Mouse (Mus musculus): ENCODE results near the gene Sart3.

The Sart3 gene

DNA sequence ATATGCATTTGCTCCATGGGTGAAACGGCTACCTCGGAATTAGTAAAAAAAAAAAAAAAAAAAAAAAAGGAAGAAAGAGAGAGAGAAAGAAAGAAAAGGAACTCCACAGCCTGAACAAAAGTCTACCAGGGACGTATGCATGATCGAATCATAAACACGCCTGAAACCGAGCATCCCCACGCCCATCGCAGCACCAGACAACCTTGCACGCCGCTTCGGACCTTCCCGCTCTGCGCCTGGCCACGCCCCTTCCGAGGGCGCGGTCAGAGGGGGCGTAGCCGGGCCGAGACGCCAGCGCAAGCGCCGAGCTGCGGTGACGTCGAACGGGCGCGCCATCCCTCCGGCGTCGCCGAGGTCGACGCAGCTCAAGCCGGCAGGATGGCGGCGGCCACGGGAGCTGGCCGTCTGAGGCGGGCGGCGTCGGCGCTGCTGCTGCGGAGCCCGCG is at the start of gene Sart3, which contains the start of gene Iscu:
TSS of gene Sart3 (minus strand) at position 61 of the 446 bp plus-strand sequence.
TSS of gene Iscu (plus strand) at position 299 of the 446 bp plus-strand sequence.
- DNase-seq (ENCODE audit: low spot score), result peak; percentile 93

DNA sequence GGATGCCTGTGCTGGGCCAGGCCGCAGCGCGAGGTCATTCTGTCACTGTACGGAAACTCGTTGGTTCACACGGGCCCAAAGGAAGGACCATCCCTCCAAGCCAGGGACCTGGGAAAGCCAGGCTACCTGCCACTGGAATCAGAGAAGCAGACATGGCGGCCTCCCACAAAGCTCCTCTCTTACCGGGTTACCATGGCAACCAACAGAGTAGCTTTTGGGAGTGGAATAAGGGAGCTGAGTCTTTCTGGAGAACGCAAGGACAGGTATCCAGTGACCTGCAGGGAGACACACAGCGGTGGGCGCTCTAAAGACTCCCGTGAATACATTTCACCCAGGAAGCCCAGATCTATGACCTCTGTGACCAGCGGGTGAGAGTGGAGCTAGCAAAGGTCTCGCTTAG is 46.3 kb upstream of the Sart3 start:
- DNase-seq (ENCODE audit: low spot score), result no peak

GRCm38 (mm10) chr5:113815638-113816152 is 43.4 kb upstream of the Sart3 start:
- DNase-seq (ENCODE audit: low spot score), result peak; percentile 67

GRCm38 (mm10) chr5:113815041-113815389 is 42.7 kb upstream of the Sart3 start:
- DNase-seq (ENCODE audit: low spot score), result no peak

GRCm38 (mm10) chr5:113814111-113815040 is 42.1 kb upstream of the Sart3 start:
- no peak for DNase-seq (ENCODE audit: low spot score)

DNA sequence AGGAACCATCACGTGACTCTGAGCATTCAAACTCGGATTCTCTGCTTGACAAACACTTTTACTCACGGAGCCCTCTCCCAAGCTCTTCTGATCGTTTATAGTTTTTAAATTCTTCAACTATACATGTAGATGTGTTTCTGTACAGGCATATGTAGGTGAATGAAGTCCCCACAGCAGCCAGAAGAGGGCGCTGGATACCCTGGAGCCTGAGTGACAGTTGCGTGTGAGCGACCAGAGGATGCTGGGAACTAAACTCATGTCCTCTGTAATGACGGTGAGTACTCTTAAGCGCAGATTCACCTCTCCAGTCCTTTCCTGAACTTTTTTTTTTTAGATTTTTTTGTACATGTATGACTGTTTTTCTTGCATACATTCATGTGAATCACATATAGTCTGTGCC is 41.3 kb upstream of the Sart3 start:
- peak; percentile 31 for DNase-seq (ENCODE audit: low spot score)

DNA sequence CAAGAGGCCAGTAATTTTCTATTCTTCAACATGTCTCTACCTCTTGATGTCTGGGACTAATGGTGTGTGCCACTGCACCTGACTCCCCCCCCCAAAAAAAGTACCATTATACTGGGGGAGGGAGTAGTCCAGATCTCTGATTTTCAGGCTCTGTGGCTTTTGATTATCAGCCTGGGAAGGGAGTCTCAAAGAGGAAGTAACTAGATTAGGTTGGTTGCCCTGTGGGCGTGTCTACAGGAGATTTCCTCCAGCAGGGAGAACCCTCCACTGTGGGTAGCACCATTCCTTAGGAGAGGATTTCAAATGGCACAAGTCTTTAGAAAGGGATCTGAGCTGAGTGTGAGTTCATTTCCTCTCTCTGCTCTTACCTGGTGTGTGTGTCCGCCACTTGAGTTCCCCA is 40.3 kb upstream of the Sart3 start:
- DNase-seq (ENCODE audit: low spot score), result no peak

DNA sequence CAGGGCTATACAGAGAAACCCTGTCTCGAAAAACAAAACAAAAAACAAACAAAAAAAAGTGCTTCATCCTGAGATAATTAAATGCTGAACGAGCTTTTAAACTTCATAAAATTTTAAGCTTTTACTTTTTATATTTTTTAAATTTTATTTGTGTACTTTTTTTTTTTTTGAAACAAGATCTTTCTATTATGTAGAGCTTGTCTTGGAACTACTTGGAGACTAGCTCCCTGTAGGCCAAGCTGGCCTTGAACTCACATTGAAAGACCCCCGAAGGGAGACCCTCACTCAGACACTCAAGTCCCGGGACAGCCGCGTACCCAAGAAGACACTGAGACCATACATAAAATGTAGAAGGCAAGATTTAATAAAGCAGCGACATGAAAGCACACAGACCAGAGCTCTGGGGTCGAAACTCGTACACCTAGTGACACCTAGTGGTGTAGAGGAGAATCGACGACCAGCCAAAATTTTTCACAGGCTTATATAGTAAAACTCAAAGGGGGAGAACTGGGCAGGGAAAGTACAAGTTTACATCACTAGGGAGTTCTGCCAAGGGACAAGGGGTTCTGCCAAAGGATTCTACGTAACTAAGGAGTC is 39.6 kb upstream of the Sart3 start:
- DNase-seq (ENCODE audit: low spot score), result peak; percentile 44

DNA sequence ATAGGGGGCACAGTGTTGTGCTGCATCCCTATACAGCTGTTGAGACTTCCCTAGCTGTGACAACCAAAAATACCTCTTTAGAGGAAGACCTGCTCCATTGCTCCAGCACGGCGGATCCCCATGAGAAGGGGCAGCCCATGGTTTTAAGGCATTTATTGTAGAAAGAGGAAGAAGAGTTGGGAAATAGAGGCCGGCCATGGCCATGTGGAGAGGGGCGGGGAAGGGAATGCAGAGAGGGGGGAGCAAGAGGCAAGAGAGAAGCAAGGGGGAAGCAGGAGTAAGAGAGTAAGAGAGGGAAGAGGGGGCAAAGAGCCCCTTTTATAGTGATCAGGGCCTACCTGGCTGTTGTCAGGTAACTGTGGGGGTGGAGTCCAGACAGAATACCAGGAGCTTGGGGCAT is 37.8 kb upstream of the Sart3 start:
- no peak for DNase-seq (ENCODE audit: low spot score)

DNA sequence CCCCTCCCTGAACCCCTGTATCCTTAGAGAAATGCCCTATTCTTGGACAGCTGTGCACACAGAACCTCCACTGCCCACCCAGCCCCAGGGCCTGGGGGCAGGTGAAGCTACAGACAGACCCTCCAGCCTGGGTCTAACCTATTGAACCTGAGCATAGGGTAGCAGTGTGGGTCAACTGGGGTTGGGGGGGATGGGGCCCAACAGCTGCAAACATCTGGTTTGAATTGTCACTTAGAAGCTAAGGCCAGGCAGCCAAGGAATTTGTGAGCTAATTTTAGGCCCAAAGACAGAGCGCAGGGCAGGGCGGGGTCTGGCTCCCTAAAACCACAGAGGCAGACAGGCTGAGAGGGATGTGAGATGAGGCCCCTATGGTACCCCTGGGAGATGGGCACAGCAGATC is 35.9 kb upstream of the Sart3 start:
- DNase-seq (ENCODE audit: low spot score), result no peak

DNA sequence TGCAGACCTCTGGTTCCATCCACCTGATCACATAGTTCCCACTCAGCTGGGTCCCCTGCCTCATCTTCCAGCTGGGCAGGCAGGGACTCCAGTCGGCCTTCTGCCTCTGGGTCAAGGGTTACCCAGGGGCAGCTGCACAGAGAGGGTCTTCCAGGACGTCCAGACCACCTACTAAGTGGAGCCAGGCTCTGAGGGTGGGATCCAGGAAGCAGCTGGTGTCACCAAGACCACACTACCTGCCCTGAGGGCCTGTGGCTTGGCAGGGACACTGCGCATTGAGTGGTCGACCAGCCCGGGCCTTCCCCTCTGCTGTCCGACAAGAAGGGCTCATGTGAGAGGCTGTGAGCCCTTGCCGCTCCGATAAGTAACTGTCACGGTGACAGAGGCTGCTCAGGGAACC is 35.4 kb upstream of the Sart3 start:
- DNase-seq (ENCODE audit: low spot score), result no peak

GRCm38 (mm10) chr5:113806414-113806813 is 34.1 kb upstream of the Sart3 start:
- no peak for DNase-seq (ENCODE audit: low spot score)

- DNase-seq (ENCODE audit: low spot score), result no peak
These were observed 33.0 kb upstream of the Sart3 start for GRCm38 (mm10) chr5:113805301-113805700.

DNA sequence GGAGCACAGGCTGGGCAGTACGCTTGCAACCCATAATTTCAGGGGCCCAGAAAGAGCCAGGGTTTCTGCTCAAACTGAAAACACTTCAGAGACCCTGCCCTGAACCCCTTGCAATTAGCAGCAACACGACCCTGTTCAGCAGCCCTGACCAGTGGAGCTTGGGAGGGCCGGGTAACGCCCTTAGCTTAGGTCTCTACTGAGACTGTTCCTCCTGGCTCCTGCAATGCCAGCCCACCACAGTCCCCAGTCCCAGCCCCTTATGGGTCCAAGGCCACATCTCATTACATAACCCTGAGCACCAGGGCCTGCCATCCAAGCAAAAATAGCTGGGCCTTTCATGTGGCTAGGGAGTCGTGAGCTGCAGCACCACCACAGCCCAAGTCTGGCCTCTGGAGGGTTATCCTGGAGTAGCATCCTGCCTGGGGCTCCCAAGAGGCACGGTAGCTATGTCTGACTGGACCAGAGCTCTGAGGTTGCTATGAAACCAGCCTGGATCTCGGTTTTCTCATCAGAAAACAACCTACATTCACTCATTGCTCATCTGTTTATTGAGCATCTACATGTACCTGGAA is 32.2 kb upstream of the Sart3 start:
- DNase-seq (ENCODE audit: low spot score), result no peak

DNA sequence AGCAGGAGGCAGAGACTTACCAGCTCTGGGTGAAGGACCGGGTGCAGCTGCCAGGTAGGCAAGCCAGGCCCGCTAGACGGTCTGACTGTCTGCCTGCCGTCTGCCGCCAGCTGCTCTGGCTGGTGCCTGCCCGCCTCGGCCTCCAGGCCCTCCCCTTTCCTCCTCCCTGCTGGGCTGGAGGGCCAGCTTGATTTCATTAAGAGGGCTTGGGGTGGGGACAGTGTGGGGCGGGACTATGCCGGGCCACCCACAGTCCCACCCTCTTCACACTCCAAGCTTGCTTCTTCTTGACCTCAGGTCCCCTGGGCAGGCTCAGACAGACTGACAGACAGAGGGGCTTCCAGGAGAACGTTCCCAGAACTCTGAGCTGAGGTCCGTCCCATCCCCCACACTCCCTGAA is 28.0 kb upstream of the Sart3 start, which contains the start of gene Tmem119:
TSS of gene Tmem119 (minus strand) at position 237 of the 400 bp plus-strand sequence.
- no peak for DNase-seq (ENCODE audit: low spot score)

DNA sequence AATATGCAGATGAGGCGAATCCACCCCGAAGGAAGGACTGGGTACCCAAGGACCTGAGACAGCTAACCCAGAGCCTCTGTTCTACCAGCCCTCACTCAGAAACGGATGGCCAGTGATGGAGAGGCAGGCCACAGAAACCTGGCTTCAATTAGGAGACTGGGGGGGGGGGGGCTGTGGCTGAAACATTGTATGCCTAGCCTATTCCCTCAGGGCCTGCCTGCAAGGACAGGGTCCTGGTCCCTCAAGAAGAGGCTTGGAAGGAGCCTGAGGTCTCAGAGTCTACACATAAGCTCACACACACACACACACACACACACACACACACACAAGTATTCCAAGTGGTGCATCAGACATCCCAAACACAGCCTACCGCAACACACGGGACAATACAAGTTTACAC is 27.4 kb upstream of the Sart3 start:
- DNase-seq (ENCODE audit: low spot score), result no peak

DNA sequence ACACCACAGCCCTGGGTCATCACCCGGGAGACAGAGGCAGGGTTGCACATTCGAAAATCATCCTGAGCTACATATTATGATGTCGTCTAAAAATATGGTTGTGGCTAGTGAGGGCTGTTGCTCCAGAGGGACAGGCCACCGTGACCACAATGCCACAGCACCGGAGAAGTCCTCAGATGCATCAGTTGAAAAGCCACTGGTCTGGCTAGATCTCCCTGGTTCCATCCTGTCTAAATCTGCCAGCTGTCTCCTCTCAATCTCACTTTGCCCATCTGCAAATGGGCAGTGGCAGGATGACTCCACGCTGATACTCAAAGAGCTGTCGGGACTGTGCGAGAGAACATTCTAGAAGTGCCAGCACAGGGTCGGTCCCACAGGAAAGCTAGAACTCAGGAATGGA is 26.2 kb upstream of the Sart3 start:
- DNase-seq (ENCODE audit: low spot score), result no peak

DNA sequence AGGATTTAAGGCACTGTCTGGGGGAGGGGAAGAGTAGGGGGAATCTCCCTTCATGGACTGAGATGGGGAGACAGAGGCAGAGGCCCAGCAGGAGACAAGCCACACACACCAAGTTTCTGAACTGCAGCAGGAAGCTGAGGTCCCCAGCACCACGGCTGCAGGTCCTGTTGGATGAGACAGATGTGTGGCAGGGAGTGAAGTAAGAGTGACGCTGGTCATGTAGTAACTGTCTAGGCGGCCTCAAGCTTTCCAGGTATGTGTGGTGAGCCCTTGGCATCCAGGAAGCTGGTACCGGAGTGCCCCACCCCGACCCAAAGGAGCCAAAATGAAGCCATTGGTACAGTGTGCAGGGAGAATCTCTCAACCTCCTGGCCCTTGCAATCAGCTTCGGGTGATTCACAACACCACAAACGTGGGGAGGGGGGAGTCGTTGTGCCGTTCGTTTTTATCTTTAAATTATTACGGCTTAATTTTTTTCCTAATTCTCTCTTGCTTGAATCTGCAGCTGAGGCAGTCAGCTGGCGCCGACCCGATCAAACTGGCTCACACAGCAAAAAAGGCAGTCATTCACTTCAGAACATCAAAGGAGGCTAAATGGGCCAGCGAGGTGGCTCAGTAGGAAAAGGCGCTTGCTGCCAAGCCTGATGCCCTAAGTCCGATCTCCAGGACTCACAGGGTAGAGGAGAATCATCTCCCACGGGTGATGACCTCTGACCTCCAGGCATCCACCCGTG is 25.0 kb upstream of the Sart3 start:
- no peak for DNase-seq (ENCODE audit: low spot score)

DNA sequence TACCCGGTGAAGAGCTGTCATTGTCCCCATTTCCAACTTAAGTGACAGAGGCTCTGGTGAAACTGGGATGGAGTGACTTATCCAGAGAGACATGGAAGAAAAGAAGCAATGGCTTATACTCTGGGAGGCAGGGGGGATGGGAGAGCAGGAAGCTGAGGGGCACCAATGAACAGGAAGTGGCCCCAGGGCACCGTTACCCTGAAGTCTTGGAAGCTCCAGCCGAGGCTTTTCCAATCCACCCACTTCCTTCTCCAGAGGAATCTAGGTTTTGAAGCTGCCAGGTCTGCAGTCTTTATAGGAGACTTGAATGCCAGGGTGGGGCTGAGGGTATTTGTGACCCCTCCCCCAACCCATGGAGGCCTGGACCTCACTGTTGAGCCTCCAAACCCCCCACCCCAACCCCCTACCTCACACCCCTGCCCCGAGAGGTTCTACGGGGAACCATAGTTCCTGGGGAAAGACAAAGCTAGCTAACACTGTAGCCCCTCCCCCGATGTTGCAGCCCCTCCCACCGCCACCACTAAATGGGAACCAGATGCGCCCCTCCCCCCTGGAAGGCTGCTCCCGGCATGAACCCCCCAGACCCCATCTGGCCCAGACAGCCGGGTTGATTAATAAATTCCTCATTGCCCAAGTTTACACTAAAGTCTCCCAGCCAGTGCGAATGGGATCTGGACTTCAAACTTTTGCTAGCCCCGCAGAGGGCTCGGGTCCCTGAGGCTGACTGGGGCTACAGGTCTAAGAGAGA is 24.3 kb upstream of the Sart3 start:
- DNase-seq (ENCODE audit: low spot score), result no peak

GRCm38 (mm10) chr5:113791197-113792095 is 19.1 kb upstream of the Sart3 start:
- DNase-seq (ENCODE audit: low spot score), result no peak
